Mouse (Mus musculus): ENCODE measurements around the gene Klhdc8b.

Klhdc8b gene

GRCm38 (mm10) chr9:108461181-108461631 is at the start of gene Klhdc8b:
TSS of gene Klhdc8b (minus strand) at chr9:108461581.
- DNase-seq: peak; percentile 30

- no peak for DNase-seq
Measured at GRCm38 (mm10) chr9:108508776-108509175, 47.4 kb upstream of the Klhdc8b start.

GRCm38 (mm10) chr9:108507619-108508434 is 46.4 kb upstream of the Klhdc8b start, which contains the start of gene Qars:
TSS of gene Qars (plus strand) at chr9:108507706.
- peak; percentile 98 for DNase-seq

GRCm38 (mm10) chr9:108506901-108507300 is 45.5 kb upstream of the Klhdc8b start:
- DNase-seq: no peak

GRCm38 (mm10) chr9:108499943-108500342 is 38.6 kb upstream of the Klhdc8b start:
- no peak for DNase-seq

DNA sequence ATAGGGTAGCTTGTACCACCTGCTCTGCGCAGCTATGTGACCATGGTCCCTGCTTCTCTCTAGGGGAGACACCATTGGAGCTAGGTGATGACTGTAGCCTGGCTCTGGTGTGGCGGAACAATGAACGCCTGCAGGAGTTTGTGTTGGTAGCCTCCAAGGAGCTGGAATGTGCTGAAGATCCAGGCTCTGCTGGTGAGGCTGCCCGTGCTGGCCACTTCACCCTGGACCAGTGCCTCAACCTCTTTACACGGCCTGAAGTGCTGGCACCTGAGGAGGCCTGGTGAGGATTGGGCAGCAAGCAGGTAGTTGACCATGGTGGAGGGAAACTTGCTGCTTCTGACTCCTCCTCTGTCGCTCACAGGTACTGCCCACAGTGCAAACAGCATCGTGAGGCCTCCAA is 37.9 kb upstream of the Klhdc8b start:
- no peak for DNase-seq

GRCm38 (mm10) chr9:108494905-108495304 is 33.5 kb upstream of the Klhdc8b start:
- no peak for DNase-seq

GRCm38 (mm10) chr9:108494146-108494825 is 32.9 kb upstream of the Klhdc8b start:
- no peak for DNase-seq

GRCm38 (mm10) chr9:108493246-108493645 is 31.9 kb upstream of the Klhdc8b start:
- no peak for DNase-seq

DNA sequence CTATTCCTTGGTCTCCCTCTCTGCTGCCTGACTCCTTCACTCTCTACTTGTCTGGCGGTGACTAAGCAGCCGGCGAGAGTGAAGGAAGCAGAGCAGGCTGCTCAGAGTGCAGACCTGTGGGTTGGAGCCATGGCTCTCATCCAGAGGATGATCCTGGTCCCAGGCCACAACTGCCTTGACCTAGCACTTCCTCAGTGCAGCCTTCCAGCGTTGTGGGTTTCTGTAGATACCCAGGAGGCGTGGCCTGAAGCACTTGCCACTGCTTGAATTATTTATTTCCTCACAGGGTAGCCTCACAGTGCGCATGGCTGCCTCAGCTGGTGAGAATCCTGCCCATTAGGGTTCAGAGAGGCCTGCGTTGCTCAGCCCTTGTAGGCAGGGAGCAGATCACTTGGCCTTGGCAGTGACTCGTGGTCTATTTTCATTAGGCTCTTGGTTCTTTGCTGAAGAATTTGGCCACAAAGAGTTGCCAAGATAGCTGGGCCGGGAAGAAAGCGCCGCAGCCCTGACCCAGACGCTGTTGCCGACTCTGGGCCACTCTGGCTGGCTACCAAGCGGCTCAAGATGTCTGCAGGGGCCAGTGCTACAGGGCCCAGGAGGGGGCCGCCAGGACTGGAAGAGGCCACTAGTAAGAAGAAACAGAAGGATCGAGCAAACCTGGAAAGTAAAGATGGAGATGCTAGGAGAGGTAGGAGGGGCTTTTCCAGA is 30.8 kb upstream of the Klhdc8b start:
- DNase-seq: no peak

- no peak for DNase-seq
Measured at GRCm38 (mm10) chr9:108491286-108491580, 29.9 kb upstream of the Klhdc8b start.

GRCm38 (mm10) chr9:108490559-108491285 is 29.3 kb upstream of the Klhdc8b start, which contains the start of gene Usp19:
TSS of gene Usp19 (plus strand) at chr9:108490602.
- DNase-seq: peak; percentile 98

GRCm38 (mm10) chr9:108489702-108490558 is 28.5 kb upstream of the Klhdc8b start:
- no peak for DNase-seq

DNA sequence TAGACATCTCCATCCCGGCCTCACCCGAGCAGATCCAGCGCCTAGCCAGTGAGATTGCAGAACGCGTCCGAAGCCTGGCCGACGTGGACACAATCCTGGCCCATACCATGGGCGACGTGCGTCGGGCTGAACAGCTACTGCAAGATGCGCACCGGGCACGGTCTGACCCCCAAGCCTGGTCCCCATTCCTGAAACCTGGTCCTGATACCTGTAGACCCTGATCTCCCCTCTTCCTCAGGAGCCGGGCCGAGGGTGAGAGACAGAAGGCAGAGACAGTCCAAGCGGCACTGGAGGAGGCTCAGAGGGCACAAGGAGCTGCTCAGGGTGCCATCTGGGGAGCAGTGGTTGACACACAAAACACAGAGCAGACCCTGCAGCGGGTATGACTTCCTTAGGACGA is 27.8 kb upstream of the Klhdc8b start:
- peak; percentile 5 for DNase-seq

DNA sequence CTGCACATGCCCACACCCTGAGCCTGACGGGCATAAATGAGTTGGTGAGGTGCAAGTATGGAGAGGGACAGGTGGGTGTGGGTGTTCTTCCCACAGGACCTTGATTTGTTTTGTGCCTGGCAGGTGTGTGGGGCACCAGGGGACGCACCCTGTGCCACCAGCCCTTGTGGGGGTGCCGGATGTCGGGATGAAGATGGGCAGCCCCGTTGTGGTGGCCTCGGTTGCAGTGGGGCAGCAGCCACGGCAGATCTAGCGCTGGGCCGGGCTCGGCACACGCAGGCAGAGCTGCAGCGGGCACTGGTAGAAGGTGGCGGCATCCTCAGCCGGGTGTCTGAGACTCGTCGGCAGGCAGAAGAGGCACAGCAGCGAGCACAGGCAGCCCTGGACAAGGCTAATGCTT is 27.0 kb upstream of the Klhdc8b start:
- no peak for DNase-seq

DNA sequence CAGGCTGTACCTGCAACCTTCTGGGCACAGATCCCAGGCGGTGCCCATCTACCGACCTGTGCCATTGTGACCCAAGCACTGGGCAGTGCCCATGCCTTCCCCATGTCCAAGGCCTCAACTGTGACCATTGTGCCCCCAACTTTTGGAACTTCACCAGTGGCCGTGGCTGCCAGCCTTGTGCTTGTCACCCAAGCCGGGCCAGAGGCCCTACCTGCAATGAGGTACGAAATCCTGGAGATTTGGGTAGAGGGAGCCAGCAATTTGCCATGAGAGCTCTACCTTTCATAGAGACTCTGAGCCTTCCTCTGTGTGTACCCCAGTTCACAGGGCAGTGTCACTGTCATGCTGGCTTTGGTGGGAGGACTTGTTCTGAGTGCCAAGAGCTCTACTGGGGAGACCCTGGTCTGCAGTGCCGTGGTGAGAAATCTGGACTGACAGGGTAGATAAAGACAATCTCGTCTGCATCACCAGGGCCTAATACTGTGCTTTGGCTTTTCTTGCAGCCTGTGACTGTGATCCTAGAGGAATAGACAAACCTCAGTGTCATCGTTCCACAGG is 25.7 kb upstream of the Klhdc8b start:
- no peak for DNase-seq

DNA sequence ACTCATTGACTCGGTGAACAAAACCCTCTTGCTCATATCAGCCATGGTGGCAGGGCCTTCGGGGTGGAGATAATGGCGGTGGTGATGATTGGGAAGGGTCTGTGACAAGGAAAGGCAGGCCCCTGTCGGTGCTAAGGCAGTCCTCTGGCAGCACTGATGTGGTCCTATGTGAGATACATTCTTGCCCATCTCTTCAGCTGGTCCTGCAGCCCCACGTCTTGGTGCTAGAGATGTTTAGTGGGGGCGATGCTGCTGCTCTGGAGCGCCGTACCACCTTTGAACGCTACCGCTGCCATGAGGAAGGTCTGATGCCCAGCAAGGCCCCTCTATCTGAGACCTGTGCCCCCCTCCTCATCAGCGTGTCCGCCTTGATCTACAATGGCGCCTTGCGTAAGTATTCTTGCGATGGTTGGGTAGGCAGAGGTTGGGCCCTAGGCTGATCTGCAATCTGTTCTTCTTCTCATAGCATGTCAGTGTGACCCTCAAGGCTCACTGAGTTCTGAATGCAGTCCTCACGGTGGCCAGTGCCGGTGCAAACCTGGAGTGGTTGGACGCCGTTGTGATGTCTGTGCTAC is 24.0 kb upstream of the Klhdc8b start:
- no peak for DNase-seq

- DNase-seq: no peak
Measured at GRCm38 (mm10) chr9:108484021-108484420, 22.6 kb upstream of the Klhdc8b start.

DNA sequence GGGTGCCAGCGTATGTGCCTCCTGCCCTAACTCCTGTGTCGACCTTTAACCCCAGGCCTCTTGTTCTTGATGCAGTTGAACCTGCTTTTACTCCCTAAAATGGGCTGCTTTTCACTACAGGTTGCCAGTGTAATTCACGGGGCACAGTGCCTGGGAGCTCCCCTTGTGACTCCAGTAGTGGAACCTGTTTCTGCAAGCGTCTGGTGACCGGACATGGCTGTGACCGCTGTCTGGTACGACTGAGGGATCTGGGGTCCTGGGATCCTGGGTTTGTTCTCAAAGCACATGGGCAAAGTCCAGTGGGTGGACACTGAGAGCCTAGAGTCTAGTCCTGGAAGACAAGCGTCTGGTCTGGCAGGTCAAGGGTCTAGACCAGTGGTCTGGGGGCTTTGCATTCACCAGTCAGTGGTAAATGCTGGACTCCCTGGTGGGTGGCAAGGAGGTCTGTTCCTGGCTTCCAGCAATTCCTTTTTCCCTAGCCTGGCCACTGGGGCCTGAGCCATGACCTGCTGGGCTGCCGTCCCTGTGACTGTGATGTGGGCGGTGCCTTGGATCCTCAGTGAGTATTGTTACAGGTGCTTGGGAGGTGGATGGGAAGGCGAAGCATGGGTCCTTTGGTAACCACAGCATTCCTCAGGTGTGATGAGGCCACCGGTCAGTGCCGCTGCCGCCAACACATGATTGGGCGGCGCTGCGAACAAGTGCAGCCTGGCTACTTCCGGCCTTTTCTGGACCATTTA is 21.8 kb upstream of the Klhdc8b start:
- no peak for DNase-seq

DNA sequence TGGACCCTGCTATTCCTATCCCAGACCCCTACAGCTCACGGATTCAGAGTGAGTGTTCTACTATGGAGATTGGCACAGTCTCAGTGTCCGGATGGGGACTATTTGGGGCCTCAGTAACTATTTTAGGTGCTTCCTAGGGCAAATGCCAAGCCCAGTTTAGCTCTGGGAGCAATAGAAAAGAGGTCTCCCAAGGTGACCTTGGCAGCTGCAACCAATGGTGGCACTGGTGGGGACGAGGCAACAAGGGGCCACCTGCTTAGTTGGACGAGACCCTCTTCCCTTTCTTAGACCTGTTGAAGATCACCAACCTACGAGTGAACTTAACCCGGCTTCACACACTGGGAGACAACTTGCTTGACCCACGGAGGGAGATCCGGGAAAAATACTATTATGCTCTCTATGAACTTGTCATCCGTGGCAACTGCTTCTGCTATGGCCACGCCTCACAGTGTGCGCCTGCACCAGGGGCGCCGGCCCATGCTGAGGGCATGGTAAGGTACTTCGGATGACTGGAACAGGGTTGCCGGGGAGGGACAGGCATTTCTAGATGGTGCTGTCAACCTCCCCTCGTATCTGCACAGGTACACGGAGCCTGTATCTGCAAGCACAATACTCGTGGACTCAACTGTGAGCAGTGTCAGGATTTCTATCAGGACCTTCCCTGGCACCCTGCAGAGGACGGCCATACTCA is 20.3 kb upstream of the Klhdc8b start:
- no peak for DNase-seq
